Mouse (Mus musculus) forebrain, embryonic 12.5 days (tissue): ENCODE data around the gene Zfp654. TPM values are rescaled to one million over a fixed set of nuclear protein-coding genes. Genes with fewer than 3 reads are reported as not detected.
A peak's percentile ranks its signal among the peaks of the same experiment; 100 is the strongest.

ENCODE experiments used
- ATAC-seq: fragments of 200-750 bp; cut with Nextera tagmentation; 2 replicates; pipeline ENCODE4 v1.8.0; 2017; ENCODE audit warnings: moderate TSS enrichment; ENCODE audit not compliant: low FRiP score
- H3K27ac ChIP-seq: fragments of 300-500 bp; sonication (generic); 2 replicates; pipeline ENCODE4 v1.5.1; 2016; ENCODE audit warnings: mild to moderate bottlenecking
- H3K27me3 ChIP-seq: fragments of 300-500 bp; sonication (generic); 2 replicates; pipeline ENCODE4 v1.6.1; 2016; ENCODE audit warnings: mild to moderate bottlenecking
- H3K36me3 ChIP-seq: fragments of 300-500 bp; sonication (generic); replicated peaks from 2 replicates; pipeline ENCODE4 v1.6.1; 2016; ENCODE audit warnings: mild to moderate bottlenecking
- H3K4me1 ChIP-seq: fragments of 300-500 bp; sonication (generic); 2 replicates; pipeline ENCODE4 v1.6.1; 2016
- H3K4me2 ChIP-seq: fragments of 300-500 bp; sonication (generic); 2 replicates; pipeline ENCODE4 v1.6.1; 2016; ENCODE audit warnings: mild to moderate bottlenecking, moderate library complexity
- H3K4me3 ChIP-seq: fragments of 300-500 bp; sonication (generic); replicated peaks from 2 replicates; pipeline ENCODE4 v1.5.1; 2016; ENCODE audit warnings: mild to moderate bottlenecking
- H3K9ac ChIP-seq: fragments of 300-500 bp; sonication (generic); 2 replicates; pipeline ENCODE4 v1.6.1; 2016; ENCODE audit warnings: mild to moderate bottlenecking
- H3K9me3 ChIP-seq: fragments of 300-500 bp; sonication (generic); 2 replicates; pipeline ENCODE4 v1.6.1; 2016
- WGBS: fragments of 180-500 bp; shearing (Covaris S2); methylation state at CpG from one replicate; pipeline ENCODE4 v1.1.7; 2016; 5-methylcytosine and 5-hydroxymethylcytosine counted together
- polyA plus RNA-seq: library from polyadenylated mRNA; unstranded; fragments of >200 nt; fragmentation: Nextera tagmentation; extraction: Ambion mirVana; gene quantifications from 2 replicates; pipeline ENCODE4 v1.2.1, GENCODE M21; 2016

The Zfp654 gene
- polyA plus RNA-seq: 9.6 and 10.4 TPM in 2 replicates

- Histone ChIP-seq H3K27me3 (no peaks in the 10 kb centered on the region), H3K27ac (peak within 1 kb of the TSS; percentile 97), H3K4me3 (peak within 1 kb of the TSS; percentile 93), H3K9ac (peak within 1 kb of the TSS; percentile 90), H3K36me3 (peaks cover 21% of the 10 kb centered on the region), H3K4me1 (peaks cover 22% of the 10 kb centered on the region), H3K4me2 (peak within 1 kb of the TSS; percentile 92), H3K9me3 (no peaks in the 10 kb centered on the region)
- peak; percentile 100 for ATAC-seq
- WGBS: 1% methylated on average over 56 of the region's 85 CpGs
Measured at GRCm38 (mm10) chr16:64851563-64852362, at the start of gene Zfp654, which contains the start of gene Cggbp1. TSS of gene Zfp654 (minus strand) at chr16:64851652. TSS of gene Cggbp1 (plus strand) at chr16:64851996.

GRCm38 (mm10) chr16:64899084-64899483, 47.6 kb upstream of the Zfp654 start:
- Histone ChIP-seq H3K4me3 (no peak overlapping the region), H3K4me2 (no peak overlapping the region), H3K27ac (no peak overlapping the region), H3K4me1 (no peaks in the 10 kb centered on the region), H3K36me3 (no peaks in the 10 kb centered on the region), H3K27me3 (no peaks in the 10 kb centered on the region), H3K9ac (no peak overlapping the region), H3K9me3 (no peaks in the 10 kb centered on the region)
- WGBS: 74% methylated on average over 2 of the region's 2 CpGs
- no peak for ATAC-seq

GRCm38 (mm10) chr16:64889496-64889895, 38.0 kb upstream of the Zfp654 start:
- Histone ChIP-seq H3K9ac (no peak overlapping the region), H3K9me3 (peaks cover 6% of the 10 kb centered on the region; the same call in 1 of the 2 replicates), H3K4me1 (peaks cover 2% of the 10 kb centered on the region), H3K27ac (no peak overlapping the region), H3K4me2 (no peak overlapping the region), H3K36me3 (no peaks in the 10 kb centered on the region), H3K27me3 (no peaks in the 10 kb centered on the region), H3K4me3 (no peak overlapping the region)
- ATAC-seq: no peak
- 92% methylated on average over 3 of the region's 3 CpGs for WGBS

- no peak overlapping the region for H3K9ac ChIP-seq
- WGBS: 50% methylated on average over 4 of the region's 4 CpGs
Measured at GRCm38 (mm10) chr16:64885547-64885946, 34.1 kb upstream of the Zfp654 start.

GRCm38 (mm10) chr16:64885142-64885541, 33.7 kb upstream of the Zfp654 start:
- Histone ChIP-seq H3K9ac (no peak overlapping the region), H3K4me2 (no peak overlapping the region), H3K27me3 (no peaks in the 10 kb centered on the region), H3K36me3 (no peaks in the 10 kb centered on the region), H3K4me3 (no peak overlapping the region), H3K9me3 (peaks cover 6% of the 10 kb centered on the region; the same call in 1 of the 2 replicates), H3K27ac (no peak overlapping the region), H3K4me1 (peaks cover 4% of the 10 kb centered on the region)
- ATAC-seq: no peak
- WGBS: 36% methylated on average over 3 of the region's 3 CpGs

More at GRCm38 (mm10) chr16:64885547-64885946, 34.1 kb upstream of the Zfp654 start:
- ATAC-seq: no peak
- no peak overlapping the region for H3K27ac ChIP-seq
- peaks cover 4% of the 10 kb centered on the region for H3K4me1 ChIP-seq
- no peaks in the 10 kb centered on the region for H3K27me3 ChIP-seq
- H3K4me3 ChIP-seq: no peak overlapping the region
- no peaks in the 10 kb centered on the region for H3K36me3 ChIP-seq
- peaks cover 6% of the 10 kb centered on the region; the same call in 1 of the 2 replicates for H3K9me3 ChIP-seq
- H3K4me2 ChIP-seq: no peak overlapping the region

GRCm38 (mm10) chr16:64884420-64884838, 33.0 kb upstream of the Zfp654 start:
- WGBS: 42% methylated on average over 3 of the region's 3 CpGs
- peaks cover 4% of the 10 kb centered on the region for H3K4me1 ChIP-seq
- H3K36me3 ChIP-seq: no peaks in the 10 kb centered on the region
- no peak overlapping the region for H3K9ac ChIP-seq
- peaks cover 6% of the 10 kb centered on the region; the same call in 1 of the 2 replicates for H3K9me3 ChIP-seq
- no peak overlapping the region for H3K4me2 ChIP-seq
- no peaks in the 10 kb centered on the region for H3K27me3 ChIP-seq
- no peak overlapping the region for H3K4me3 ChIP-seq
- ATAC-seq: no peak
- H3K27ac ChIP-seq: no peak overlapping the region

GRCm38 (mm10) chr16:64883896-64884295, 32.4 kb upstream of the Zfp654 start:
- Histone ChIP-seq H3K27me3 (no peaks in the 10 kb centered on the region), H3K9ac (no peak overlapping the region), H3K4me2 (no peak overlapping the region), H3K27ac (no peak overlapping the region), H3K4me1 (peaks cover 4% of the 10 kb centered on the region), H3K4me3 (no peak overlapping the region), H3K36me3 (no peaks in the 10 kb centered on the region), H3K9me3 (peaks cover 5% of the 10 kb centered on the region; the same call in 1 of the 2 replicates)
- WGBS: 70% methylated on average over 5 of the region's 5 CpGs
- ATAC-seq: no peak

GRCm38 (mm10) chr16:64881442-64881841, 30.0 kb upstream of the Zfp654 start:
- 77% methylated on average over 2 of the region's 2 CpGs for WGBS
- no peaks in the 10 kb centered on the region for H3K27me3 ChIP-seq
- no peak for ATAC-seq

GRCm38 (mm10) chr16:64880986-64881385, 29.5 kb upstream of the Zfp654 start:
- Histone ChIP-seq H3K36me3 (no peaks in the 10 kb centered on the region), H3K27me3 (no peaks in the 10 kb centered on the region), H3K9me3 (no peaks in the 10 kb centered on the region), H3K27ac (no peak overlapping the region), H3K4me1 (peaks cover 4% of the 10 kb centered on the region), H3K9ac (no peak overlapping the region), H3K4me2 (no peak overlapping the region), H3K4me3 (no peak overlapping the region)
- 63% methylated on average over 3 of the region's 3 CpGs for WGBS
- no peak for ATAC-seq

More at GRCm38 (mm10) chr16:64881442-64881841, 30.0 kb upstream of the Zfp654 start:
- Histone ChIP-seq H3K4me3 (no peak overlapping the region), H3K9me3 (no peaks in the 10 kb centered on the region), H3K9ac (no peak overlapping the region), H3K36me3 (no peaks in the 10 kb centered on the region), H3K4me1 (peaks cover 4% of the 10 kb centered on the region), H3K4me2 (no peak overlapping the region), H3K27ac (no peak overlapping the region)

- 88% methylated on average over 5 of the region's 5 CpGs for WGBS
- peaks cover 4% of the 10 kb centered on the region; the same call in 1 of the 2 replicates for H3K4me1 ChIP-seq
Measured at GRCm38 (mm10) chr16:64879735-64880134, 28.3 kb upstream of the Zfp654 start.

GRCm38 (mm10) chr16:64878611-64879132, 27.2 kb upstream of the Zfp654 start:
- Histone ChIP-seq H3K27ac (no peak overlapping the region), H3K9ac (no peak overlapping the region), H3K4me2 (no peak overlapping the region), H3K27me3 (no peaks in the 10 kb centered on the region), H3K4me3 (no peak overlapping the region), H3K4me1 (no peaks in the 10 kb centered on the region), H3K36me3 (no peaks in the 10 kb centered on the region), H3K9me3 (no peaks in the 10 kb centered on the region)
- no peak for ATAC-seq
- WGBS: 89% methylated on average over 3 of the region's 3 CpGs

More at GRCm38 (mm10) chr16:64879735-64880134, 28.3 kb upstream of the Zfp654 start:
- no peak for ATAC-seq
- no peaks in the 10 kb centered on the region for H3K36me3 ChIP-seq
- no peak overlapping the region for H3K4me2 ChIP-seq
- no peak overlapping the region for H3K4me3 ChIP-seq
- H3K9ac ChIP-seq: no peak overlapping the region
- H3K9me3 ChIP-seq: no peaks in the 10 kb centered on the region
- no peak overlapping the region for H3K27ac ChIP-seq
- no peaks in the 10 kb centered on the region for H3K27me3 ChIP-seq

GRCm38 (mm10) chr16:64877314-64877713, 25.9 kb upstream of the Zfp654 start:
- ATAC-seq: no peak
- no peak overlapping the region for H3K9ac ChIP-seq
- H3K27me3 ChIP-seq: no peaks in the 10 kb centered on the region
- no peaks in the 10 kb centered on the region for H3K9me3 ChIP-seq
- no peaks in the 10 kb centered on the region for H3K36me3 ChIP-seq
- no peak overlapping the region for H3K4me3 ChIP-seq
- WGBS: 90% methylated on average over 3 of the region's 3 CpGs
- H3K4me1 ChIP-seq: peaks cover 2% of the 10 kb centered on the region; the same call in 1 of the 2 replicates
- H3K4me2 ChIP-seq: no peak overlapping the region
- H3K27ac ChIP-seq: no peak overlapping the region
